Mouse (Mus musculus): Measurements from ENCODE around the gene Ulk4. TPM values are rescaled to one million over a fixed set of nuclear protein-coding genes. Genes with fewer than 3 reads are reported as not detected.
"Not testable (repeated sequence)": the region's sequence is repeated elsewhere in the genome, so short reads cannot be mapped to it uniquely, and the experiment has no call there.

Gene Ulk4
- polyA plus RNA-seq, 1 experiment from 2014 or later: 161 TPM

DNA sequence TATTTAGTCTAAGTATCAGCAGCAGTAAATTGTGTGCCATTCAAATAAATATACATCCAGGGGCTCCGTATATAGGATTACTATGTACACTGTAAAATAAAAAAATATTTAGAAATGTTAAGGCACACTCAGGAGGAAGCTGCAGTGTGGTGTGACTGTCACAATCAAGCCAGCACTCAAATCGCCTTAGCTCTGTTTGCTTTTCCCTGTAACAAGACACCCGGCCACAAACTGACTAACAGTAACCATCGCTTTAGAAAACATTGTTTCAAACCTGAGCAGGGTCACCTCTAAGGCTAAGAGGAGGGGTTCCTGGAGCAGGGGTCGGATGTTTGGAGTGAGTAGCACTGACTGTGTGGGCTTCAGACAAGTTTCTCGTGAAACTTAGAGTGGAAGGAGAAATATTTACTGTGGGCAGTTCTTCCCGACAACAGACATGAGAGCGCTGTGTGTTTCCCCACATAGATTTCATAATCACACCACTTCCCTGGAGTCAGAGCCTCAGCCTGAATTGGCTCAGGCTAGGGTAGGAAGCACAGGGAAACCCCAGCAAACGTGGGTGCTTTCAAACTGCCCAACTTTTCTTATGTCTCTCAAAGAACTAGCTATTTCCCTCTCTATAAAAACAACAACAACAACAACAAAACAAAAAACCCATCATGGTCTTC is 349.9 kb downstream of the Ulk4 start:
- H3K36me3 ChIP-seq (ENCODE audit: control insufficient read depth, insufficient read depth, low read length): no peaks in the 10 kb centered on the region
- no peak overlapping the region for H3K9ac ChIP-seq (ENCODE audit: low read depth, low read length)
- H3K27me3 ChIP-seq (ENCODE audit: control insufficient read depth, insufficient read depth, low read length): no peaks in the 10 kb centered on the region
- H3K4me1 ChIP-seq (replicated peaks; ENCODE audit: control insufficient read depth, insufficient read depth, low read length): no peaks in the 10 kb centered on the region
- no peak for DNase-seq (ENCODE audit: low spot score)
- no peak for ATAC-seq (ENCODE audit: low FRiP score)
- no peak overlapping the region for H3K4me2 ChIP-seq (replicated peaks; ENCODE audit: low read depth, low read length)
- H3K4me3 ChIP-seq (ENCODE audit: low read depth, low read length): no peak overlapping the region
- no peaks in the 10 kb centered on the region for H3K9me3 ChIP-seq (ENCODE audit: control insufficient read depth, low read length)
- 27% methylated on average over 9 of the region's 9 CpGs for WGBS
- H3K27ac ChIP-seq (ENCODE audit: low read depth, low read length): no peak overlapping the region

DNA sequence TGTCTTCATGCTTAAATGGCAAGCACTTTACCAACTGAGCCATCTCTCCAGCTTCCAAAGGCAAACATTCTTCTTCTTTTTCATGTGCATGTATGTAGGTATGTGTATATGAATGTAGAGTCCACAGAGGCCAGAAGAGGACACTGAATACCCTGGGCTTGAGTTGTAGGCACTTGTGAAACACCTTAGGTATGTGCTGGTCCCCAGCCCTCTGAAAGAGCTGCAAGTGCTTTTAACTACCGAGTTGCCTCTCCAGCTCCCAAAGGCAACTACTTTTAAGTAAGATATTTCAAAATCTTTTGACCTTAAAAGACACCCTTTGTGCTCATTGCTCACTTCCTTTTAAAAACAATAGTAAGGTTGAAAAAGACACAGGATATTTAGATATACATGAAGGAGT is 350.9 kb downstream of the Ulk4 start:
- no peak overlapping the region for H3K9ac ChIP-seq (ENCODE audit: low read depth, low read length)
- 62% methylated on average over 1 of the region's 1 CpGs for WGBS
- no peaks in the 10 kb centered on the region for H3K4me1 ChIP-seq (replicated peaks; ENCODE audit: control insufficient read depth, insufficient read depth, low read length)
- no peak overlapping the region for H3K4me3 ChIP-seq (ENCODE audit: low read depth, low read length)
- H3K27me3 ChIP-seq (ENCODE audit: control insufficient read depth, insufficient read depth, low read length): no peaks in the 10 kb centered on the region
- no peak overlapping the region for H3K27ac ChIP-seq (ENCODE audit: low read depth, low read length)
- no peaks in the 10 kb centered on the region for H3K9me3 ChIP-seq (ENCODE audit: control insufficient read depth, low read length)
- ATAC-seq (ENCODE audit: low FRiP score): no peak
- DNase-seq (ENCODE audit: low spot score): no peak
- H3K4me2 ChIP-seq (replicated peaks; ENCODE audit: low read depth, low read length): no peak overlapping the region
- no peaks in the 10 kb centered on the region for H3K36me3 ChIP-seq (ENCODE audit: control insufficient read depth, insufficient read depth, low read length)

DNA sequence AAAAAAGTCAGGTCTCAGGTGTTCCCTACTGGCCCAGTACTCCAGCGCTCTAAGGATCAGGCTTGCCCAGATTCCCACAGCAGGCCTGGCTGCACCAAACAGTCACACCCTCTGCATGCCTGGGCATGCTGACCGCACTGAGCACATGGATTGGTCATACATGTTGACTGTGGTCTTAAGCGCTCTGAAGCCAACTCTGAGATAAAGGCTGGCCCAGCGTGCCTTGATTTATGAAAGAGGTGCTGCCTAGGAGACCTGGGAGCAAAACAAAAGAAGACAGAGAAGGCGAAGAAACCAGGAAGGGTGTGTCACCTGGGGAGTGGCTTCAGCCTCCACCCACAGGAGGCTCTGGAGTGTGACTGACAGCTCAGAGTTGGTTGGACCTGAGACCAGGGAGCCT is 357.9 kb downstream of the Ulk4 start:
- WGBS: 70% methylated on average over 5 of the region's 5 CpGs
- Histone ChIP-seq H3K9me3 (ENCODE audit: control insufficient read depth, low read length) (no peaks in the 10 kb centered on the region), H3K36me3 (ENCODE audit: control insufficient read depth, insufficient read depth, low read length) (no peaks in the 10 kb centered on the region), H3K27me3 (ENCODE audit: control insufficient read depth, insufficient read depth, low read length) (no peaks in the 10 kb centered on the region), H3K4me2 (replicated peaks; ENCODE audit: low read depth, low read length) (no peak overlapping the region), H3K4me3 (ENCODE audit: low read depth, low read length) (no peak overlapping the region), H3K27ac (ENCODE audit: low read depth, low read length) (no peak overlapping the region), H3K9ac (ENCODE audit: low read depth, low read length) (no peak overlapping the region), H3K4me1 (replicated peaks; ENCODE audit: control insufficient read depth, insufficient read depth, low read length) (no peaks in the 10 kb centered on the region)
- no peak for DNase-seq (ENCODE audit: low spot score)
- ATAC-seq (ENCODE audit: low FRiP score): no peak

DNA sequence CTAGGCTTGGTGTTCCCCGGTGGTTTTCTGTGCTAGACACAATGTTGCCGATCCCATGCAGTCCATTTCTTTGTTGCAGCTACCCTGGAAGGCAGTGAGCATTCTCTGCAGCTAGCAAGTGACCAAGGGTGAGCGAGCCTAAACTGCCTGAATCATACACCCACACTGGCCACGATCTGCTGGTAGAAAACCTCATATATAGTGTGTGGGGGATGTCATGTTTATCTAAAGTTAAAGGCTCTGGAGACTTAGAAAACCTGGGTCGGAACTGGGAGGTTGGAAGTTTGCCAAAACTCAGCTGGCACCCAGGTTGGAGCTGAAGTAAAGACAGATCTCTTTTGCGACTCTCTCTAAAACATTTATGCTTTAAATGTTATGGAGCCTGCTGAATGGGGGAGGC is 358.4 kb downstream of the Ulk4 start:
- no peak for ATAC-seq (ENCODE audit: low FRiP score)
- Histone ChIP-seq H3K27me3 (ENCODE audit: control insufficient read depth, insufficient read depth, low read length) (no peaks in the 10 kb centered on the region), H3K9ac (ENCODE audit: low read depth, low read length) (no peak overlapping the region), H3K4me2 (replicated peaks; ENCODE audit: low read depth, low read length) (no peak overlapping the region), H3K27ac (ENCODE audit: low read depth, low read length) (no peak overlapping the region), H3K4me1 (replicated peaks; ENCODE audit: control insufficient read depth, insufficient read depth, low read length) (no peaks in the 10 kb centered on the region), H3K36me3 (ENCODE audit: control insufficient read depth, insufficient read depth, low read length) (no peaks in the 10 kb centered on the region), H3K4me3 (ENCODE audit: low read depth, low read length) (no peak overlapping the region), H3K9me3 (ENCODE audit: control insufficient read depth, low read length) (no peaks in the 10 kb centered on the region)
- no peak for DNase-seq (ENCODE audit: low spot score)
- WGBS: 62% methylated on average over 6 of the region's 6 CpGs

DNA sequence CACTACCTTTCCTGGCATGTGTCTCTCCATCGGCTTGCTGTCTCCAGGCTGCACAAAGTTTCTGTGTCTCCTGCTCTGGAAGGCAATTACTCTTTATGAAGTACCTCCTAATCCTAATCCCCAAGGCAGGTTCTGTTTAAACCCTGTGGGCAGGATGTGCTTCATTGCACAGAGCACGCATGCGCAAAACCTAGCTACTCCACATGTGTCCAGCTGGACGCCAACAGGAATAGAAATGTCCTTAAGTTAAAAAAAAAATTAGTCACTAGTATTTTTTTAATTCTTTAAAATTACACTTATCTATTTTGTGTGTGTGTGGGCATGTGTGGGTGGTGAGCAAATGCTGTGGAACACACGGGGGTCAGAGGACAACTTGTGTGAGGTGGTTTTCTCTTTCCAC is 358.8 kb downstream of the Ulk4 start:
- no peaks in the 10 kb centered on the region for H3K9me3 ChIP-seq (ENCODE audit: control insufficient read depth, low read length)
- no peak overlapping the region for H3K9ac ChIP-seq (ENCODE audit: low read depth, low read length)
- H3K4me2 ChIP-seq (replicated peaks; ENCODE audit: low read depth, low read length): no peak overlapping the region
- no peaks in the 10 kb centered on the region for H3K4me1 ChIP-seq (replicated peaks; ENCODE audit: control insufficient read depth, insufficient read depth, low read length)
- DNase-seq (ENCODE audit: low spot score) (no peak), ATAC-seq (ENCODE audit: low FRiP score) (no peak)
- H3K27ac ChIP-seq (ENCODE audit: low read depth, low read length): no peak overlapping the region
- no peak overlapping the region for H3K4me3 ChIP-seq (ENCODE audit: low read depth, low read length)
- no peaks in the 10 kb centered on the region for H3K27me3 ChIP-seq (ENCODE audit: control insufficient read depth, insufficient read depth, low read length)
- H3K36me3 ChIP-seq (ENCODE audit: control insufficient read depth, insufficient read depth, low read length): no peaks in the 10 kb centered on the region
- 85% methylated on average over 5 of the region's 5 CpGs for WGBS

DNA sequence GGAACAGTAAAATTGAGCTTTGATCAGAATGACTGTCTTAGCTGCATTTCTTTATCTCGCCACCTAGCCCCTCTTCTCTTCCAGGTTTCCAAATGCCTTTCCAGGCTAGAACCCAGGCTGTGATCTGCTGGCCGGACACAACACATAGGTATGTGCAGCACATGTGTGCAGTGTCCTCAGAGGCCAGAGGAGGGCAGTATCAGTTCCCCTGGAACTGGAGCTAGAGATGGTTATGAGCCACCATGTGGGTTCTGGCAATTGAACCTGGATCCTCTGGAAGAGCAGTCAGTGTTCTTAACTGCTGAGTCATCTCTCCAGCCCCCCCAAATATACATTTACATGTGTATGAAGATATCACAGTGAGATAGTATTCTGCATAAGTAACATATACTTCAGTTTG is 359.4 kb downstream of the Ulk4 start:
- H3K27ac ChIP-seq (ENCODE audit: low read depth, low read length); H3K4me3 ChIP-seq (ENCODE audit: low read depth, low read length); ATAC-seq (ENCODE audit: low FRiP score); H3K4me2 ChIP-seq (replicated peaks; ENCODE audit: low read depth, low read length); H3K36me3 ChIP-seq (ENCODE audit: control insufficient read depth, insufficient read depth, low read length); H3K9ac ChIP-seq (ENCODE audit: low read depth, low read length); H3K9me3 ChIP-seq (ENCODE audit: control insufficient read depth, low read length); H3K4me1 ChIP-seq (replicated peaks; ENCODE audit: control insufficient read depth, insufficient read depth, low read length); DNase-seq (ENCODE audit: low spot score); H3K27me3 ChIP-seq (ENCODE audit: control insufficient read depth, insufficient read depth, low read length): not testable (repeated sequence)
- WGBS: 100% methylated on average over 2 of the region's 2 CpGs

DNA sequence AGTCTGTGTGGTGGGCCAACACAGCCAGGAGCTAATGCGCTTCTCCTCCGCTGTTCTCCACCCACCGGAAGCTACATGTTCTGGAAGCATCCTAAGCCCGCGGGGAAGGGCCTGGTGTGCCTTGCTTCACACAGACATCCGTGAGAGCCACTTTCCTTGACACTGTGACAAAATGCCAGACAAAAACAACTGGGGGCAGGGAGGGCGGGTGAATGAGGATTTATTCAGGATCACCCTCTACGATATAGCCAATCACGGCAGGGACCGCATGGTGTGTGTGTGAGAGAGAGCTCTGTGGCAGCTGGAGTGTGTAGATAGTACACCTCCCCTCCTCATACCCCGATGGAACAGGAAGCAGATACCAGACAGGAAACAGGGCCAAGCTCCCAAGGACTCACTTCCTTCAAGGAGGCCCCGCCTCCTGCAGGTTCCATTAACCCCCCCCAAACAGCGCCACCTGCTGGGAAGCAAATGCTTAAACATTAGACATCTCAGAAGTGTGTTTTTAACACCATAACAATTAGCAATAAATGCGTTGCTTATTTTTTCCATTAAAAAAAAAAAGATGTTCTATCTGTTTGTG is 362.0 kb downstream of the Ulk4 start:
- H3K27me3 ChIP-seq (ENCODE audit: control insufficient read depth, insufficient read depth, low read length): no peaks in the 10 kb centered on the region
- H3K9me3 ChIP-seq (ENCODE audit: control insufficient read depth, low read length): no peaks in the 10 kb centered on the region
- H3K36me3 ChIP-seq (ENCODE audit: control insufficient read depth, insufficient read depth, low read length): no peaks in the 10 kb centered on the region
- H3K4me3 ChIP-seq (ENCODE audit: low read depth, low read length): no peak overlapping the region
- 85% methylated on average over 14 of the region's 14 CpGs for WGBS
- H3K4me2 ChIP-seq (replicated peaks; ENCODE audit: low read depth, low read length): no peak overlapping the region
- no peak overlapping the region for H3K27ac ChIP-seq (ENCODE audit: low read depth, low read length)
- no peak for DNase-seq (ENCODE audit: low spot score)
- no peaks in the 10 kb centered on the region for H3K4me1 ChIP-seq (replicated peaks; ENCODE audit: control insufficient read depth, insufficient read depth, low read length)
- no peak overlapping the region for H3K9ac ChIP-seq (ENCODE audit: low read depth, low read length)
- no peak for ATAC-seq (ENCODE audit: low FRiP score)

DNA sequence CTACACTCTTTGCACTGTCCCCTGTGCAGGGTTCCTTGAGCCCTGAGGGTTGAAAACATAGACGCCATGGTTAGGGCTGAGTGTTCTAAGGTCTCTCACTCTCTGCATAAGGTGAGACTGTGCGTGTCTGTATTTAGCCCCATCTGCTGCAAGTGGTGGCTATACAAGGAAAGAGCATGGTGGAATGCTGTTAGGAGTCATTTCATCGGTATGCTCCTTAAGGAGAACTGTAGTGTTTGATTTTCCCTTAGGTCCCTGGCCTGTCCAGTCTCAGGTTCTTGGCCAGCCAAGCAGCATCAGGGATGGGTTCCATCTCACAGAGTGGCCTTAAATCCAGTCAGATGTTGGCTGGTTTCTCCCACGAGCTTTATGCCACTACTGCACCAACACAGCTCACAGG is 362.6 kb downstream of the Ulk4 start:
- Histone ChIP-seq H3K9me3 (ENCODE audit: control insufficient read depth, low read length) (no peaks in the 10 kb centered on the region), H3K27ac (ENCODE audit: low read depth, low read length) (no peak overlapping the region), H3K9ac (ENCODE audit: low read depth, low read length) (no peak overlapping the region), H3K4me2 (replicated peaks; ENCODE audit: low read depth, low read length) (no peak overlapping the region), H3K36me3 (ENCODE audit: control insufficient read depth, insufficient read depth, low read length) (no peaks in the 10 kb centered on the region), H3K4me1 (replicated peaks; ENCODE audit: control insufficient read depth, insufficient read depth, low read length) (no peaks in the 10 kb centered on the region), H3K27me3 (ENCODE audit: control insufficient read depth, insufficient read depth, low read length) (no peaks in the 10 kb centered on the region), H3K4me3 (ENCODE audit: low read depth, low read length) (no peak overlapping the region)
- WGBS: 91% methylated on average over 4 of the region's 4 CpGs
- ATAC-seq (ENCODE audit: low FRiP score): no peak
- DNase-seq (ENCODE audit: low spot score): no peak

DNA sequence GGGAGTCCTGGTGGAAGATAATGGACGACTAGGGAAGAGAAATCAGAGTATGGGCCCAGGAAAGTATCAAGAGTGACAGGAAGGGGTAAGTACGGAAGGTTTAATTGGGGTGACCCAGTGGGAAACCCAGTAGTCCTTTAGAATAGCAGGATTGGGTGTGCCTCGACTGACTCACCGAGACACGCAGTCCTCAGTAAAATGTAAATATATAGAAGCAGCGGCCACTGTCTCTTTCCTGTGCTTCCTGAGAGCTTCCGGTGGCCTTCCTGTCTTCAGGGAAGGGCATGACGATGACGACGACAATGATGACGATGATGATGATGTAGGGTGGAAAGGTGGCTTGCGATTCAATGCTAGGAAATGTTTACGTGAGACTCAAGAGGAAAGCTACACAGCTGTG is 363.8 kb downstream of the Ulk4 start:
- Histone ChIP-seq H3K27ac (ENCODE audit: low read depth, low read length) (no peak overlapping the region), H3K36me3 (ENCODE audit: control insufficient read depth, insufficient read depth, low read length) (no peaks in the 10 kb centered on the region), H3K9me3 (ENCODE audit: control insufficient read depth, low read length) (no peaks in the 10 kb centered on the region), H3K27me3 (ENCODE audit: control insufficient read depth, insufficient read depth, low read length) (no peaks in the 10 kb centered on the region), H3K4me3 (ENCODE audit: low read depth, low read length) (no peak overlapping the region), H3K4me2 (replicated peaks; ENCODE audit: low read depth, low read length) (no peak overlapping the region), H3K9ac (ENCODE audit: low read depth, low read length) (no peak overlapping the region), H3K4me1 (replicated peaks; ENCODE audit: control insufficient read depth, insufficient read depth, low read length) (no peaks in the 10 kb centered on the region)
- DNase-seq (ENCODE audit: low spot score): no peak
- WGBS: 87% methylated on average over 13 of the region's 13 CpGs
- no peak for ATAC-seq (ENCODE audit: low FRiP score)
